Mouse (Mus musculus): ENCODE results near the gene Gpr139. TPM values are rescaled to one million over a fixed set of nuclear protein-coding genes. Genes with fewer than 3 reads are reported as not detected.

Gene Gpr139
- polyA plus RNA-seq, 1 experiment = not detected

- H3K4me3 ChIP-seq (ENCODE audit: insufficient read depth, low read length) = no peak overlapping the region
- H3K4me1 ChIP-seq (ENCODE audit: control insufficient read depth, insufficient read depth, low read length) = no peaks in the 10 kb centered on the region
- TF ChIP-seq POLR2A (IDR thresholded peaks at IDR 0.05; ENCODE audit: low read depth, low read length) (no peak), CTCF (IDR thresholded peaks at IDR 0.05; ENCODE audit: borderline replicate concordance, insufficient read depth, low read length) (no peak)
- H3K27ac ChIP-seq (ENCODE audit: insufficient read depth, low read length) = no peak overlapping the region
These were observed 78.5 kb downstream of the Gpr139 start for GRCm38 (mm10) chr7:119105878-119106277.

- Histone ChIP-seq H3K27ac (ENCODE audit: insufficient read depth, low read length) (no peak overlapping the region), H3K4me1 (ENCODE audit: control insufficient read depth, insufficient read depth, low read length) (no peaks in the 10 kb centered on the region), H3K4me3 (ENCODE audit: insufficient read depth, low read length) (no peak overlapping the region)
- TF ChIP-seq CTCF (IDR thresholded peaks at IDR 0.05; ENCODE audit: borderline replicate concordance, insufficient read depth, low read length) (no peak), POLR2A (IDR thresholded peaks at IDR 0.05; ENCODE audit: low read depth, low read length) (no peak)
These were observed 87.8 kb downstream of the Gpr139 start for GRCm38 (mm10) chr7:119096583-119096982.

Other genes with a start within 250 kb of the Gpr139 start
- gene Gprc5b, start 189.4 kb downstream of the Gpr139 start, polyA plus RNA-seq (2011; ENCODE audit: insufficient read length, low read depth, missing spikeins) = 9.7 and 10.9 TPM in 2 replicates

All from embryonic fibroblast, embryonic 13.5 days (primary cell).